Mouse (Mus musculus) spleen, adult 2 months (tissue): ENCODE results near the gene Klf7. TPM values are rescaled to one million over a fixed set of nuclear protein-coding genes. Genes with fewer than 3 reads are reported as not detected.

Experiments
- DNase-seq, 2 experiments: peaks; one replicate each; pipeline versions ENCODE4 v3.0.0 to v3.0.0-alpha.2; 2012 to 2021; ENCODE audit warnings: low spot score in 2 of 2, low read depth in 1 of 2
- H3K27ac ChIP-seq: fragments of 200-500 bp; 2 replicates; pipeline ENCODE4 v1.5.1; 2012; ENCODE audit warnings: low read length, inconsistent platforms; ENCODE audit not compliant: insufficient read depth
- H3K27me3 ChIP-seq: fragments of 200-500 bp; 2 replicates; pipeline ENCODE4 v1.6.1; 2012; ENCODE audit warnings: mild to moderate bottlenecking, moderate library complexity, low read length, inconsistent platforms; ENCODE audit not compliant: control insufficient read depth, insufficient read depth
- H3K36me3 ChIP-seq: fragments of 200-500 bp; 2 replicates; pipeline ENCODE4 v1.6.1; 2012; ENCODE audit warnings: mild to moderate bottlenecking, low read length, inconsistent platforms; ENCODE audit not compliant: control insufficient read depth, insufficient read depth
- H3K4me1 ChIP-seq: fragments of 200-500 bp; 2 replicates; pipeline ENCODE4 v1.6.1; 2011; ENCODE audit warnings: inconsistent platforms; ENCODE audit not compliant: control insufficient read depth, insufficient read depth, insufficient read length
- H3K4me3 ChIP-seq: fragments of 200-500 bp; 2 replicates; pipeline ENCODE4 v1.5.1; 2011; ENCODE audit warnings: mild to moderate bottlenecking, inconsistent platforms; ENCODE audit not compliant: insufficient read depth, insufficient read length; ENCODE audit errors: extremely low read depth
- CTCF ChIP-seq: fragments of 200-500 bp; IDR thresholded peaks from 2 replicates; pipeline ENCODE4 v1.5.1; 2011; ENCODE audit warnings: mild to moderate bottlenecking, inconsistent platforms; ENCODE audit not compliant: insufficient read depth, insufficient read length, insufficient replicate concordance; ENCODE audit errors: extremely low read depth
- POLR2A ChIP-seq: fragments of 200-500 bp; IDR thresholded peaks from 2 replicates; pipeline ENCODE4 v1.6.1; 2011; ENCODE audit warnings: low read depth, low read length, inconsistent platforms
- WGBS: fragments of 180-500 bp; shearing (Covaris S2); methylation state at CpG from one replicate; pipeline ENCODE4 v1.1.7; 2018; 5-methylcytosine and 5-hydroxymethylcytosine counted together
- polyA plus RNA-seq: library from polyadenylated mRNA; depleted of rRNA; stranded (reverse); fragments of >200 nt; gene quantifications from 2 replicates; pipeline ENCODE4 v1.2.3, GENCODE M21; 2012

The Klf7 gene
- polyA plus RNA-seq, 1 experiment: 11.5 TPM

DNA sequence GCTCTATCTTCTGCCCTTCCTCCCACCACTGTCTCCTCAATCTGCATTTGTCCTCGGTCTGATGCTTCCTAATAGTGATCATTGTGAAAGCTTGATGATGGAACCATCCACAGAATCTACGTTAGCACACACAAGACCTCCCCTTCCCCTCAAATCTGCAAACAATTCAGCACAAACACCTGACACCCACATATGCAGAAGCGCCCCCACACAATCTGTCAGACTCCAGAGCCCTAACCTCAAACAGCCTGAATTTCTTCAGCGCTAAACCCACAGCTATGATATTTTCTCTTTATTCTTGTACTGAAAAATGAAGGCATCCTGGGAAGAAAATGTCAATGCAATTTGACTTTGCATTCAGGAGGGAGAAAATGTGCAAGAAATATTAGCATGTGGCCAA, 66.1 kb downstream of the Klf7 start:
- Histone ChIP-seq H3K4me3 (no peak overlapping the region), H3K27ac (no peak overlapping the region), H3K27me3 (no peaks in the 10 kb centered on the region), H3K4me1 (no peaks in the 10 kb centered on the region), H3K36me3 (peaks cover 2% of the 10 kb centered on the region; the same call in 1 of the 2 replicates)
- TF ChIP-seq POLR2A: no peak
- no peak for TF ChIP-seq CTCF
- no peak for DNase-seq
- WGBS: 86% methylated on average over 4 of the region's 4 CpGs

DNA sequence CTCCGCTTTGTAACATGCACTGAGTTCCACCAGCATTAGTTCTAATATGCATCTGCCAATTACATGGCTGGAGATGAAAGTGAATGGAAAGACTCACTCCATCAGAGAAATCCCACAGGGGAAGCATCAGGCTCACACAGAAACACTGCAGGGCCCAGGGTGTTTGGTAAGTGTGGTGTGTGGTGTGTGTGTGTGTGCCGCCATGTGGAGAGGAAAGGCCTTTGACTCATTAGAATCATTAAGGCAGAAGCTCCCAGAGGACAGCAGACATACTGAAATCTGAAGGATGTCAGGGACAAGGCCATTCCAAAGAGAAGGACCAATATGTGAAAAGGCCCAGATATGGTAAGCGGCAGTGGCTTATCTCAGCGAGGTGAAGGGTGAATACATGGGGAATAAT, 66.9 kb downstream of the Klf7 start:
- no peak for DNase-seq
- no peak overlapping the region for H3K27ac ChIP-seq
- peaks cover 2% of the 10 kb centered on the region; the same call in 1 of the 2 replicates for H3K36me3 ChIP-seq
- no peaks in the 10 kb centered on the region for H3K27me3 ChIP-seq
- H3K4me1 ChIP-seq: no peaks in the 10 kb centered on the region
- 96% methylated on average over 4 of the region's 4 CpGs for WGBS
- TF ChIP-seq CTCF (no peak), POLR2A (no peak)
- H3K4me3 ChIP-seq: no peak overlapping the region

DNA sequence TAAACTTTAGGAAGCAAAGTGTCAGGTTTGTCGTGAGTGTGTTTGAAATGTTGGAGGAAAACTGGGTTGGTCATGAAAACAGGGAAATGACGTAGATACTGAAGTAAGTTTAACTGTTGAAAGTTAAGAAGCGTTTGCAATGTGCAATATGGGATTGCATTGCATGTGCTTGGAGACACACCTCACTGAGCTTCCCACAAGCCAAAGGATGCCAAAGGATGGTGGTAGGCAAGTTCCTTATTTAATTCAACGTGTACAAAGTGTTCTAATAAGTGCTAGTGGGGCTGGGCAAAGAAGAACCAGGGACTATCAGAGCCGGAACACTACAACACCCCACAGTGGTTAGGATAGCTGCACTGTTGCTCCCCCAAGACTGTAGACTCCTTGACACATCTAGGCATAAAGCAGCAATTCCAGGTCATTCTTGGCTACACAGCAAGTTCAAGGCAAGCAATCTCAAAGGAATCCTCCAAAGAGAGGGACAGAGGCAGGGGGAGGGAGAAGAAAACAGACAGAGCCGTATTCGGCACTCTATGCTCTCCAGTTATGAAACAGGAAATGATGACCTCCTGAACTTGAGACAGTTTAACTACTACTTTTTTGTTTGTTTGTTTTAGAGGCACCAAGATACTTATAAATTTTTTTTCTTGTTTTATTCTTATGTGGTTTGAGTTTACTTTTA, 69.9 kb downstream of the Klf7 start:
- Histone ChIP-seq H3K4me1 (peaks cover 5% of the 10 kb centered on the region; the same call in 1 of the 2 replicates), H3K4me3 (no peak overlapping the region), H3K36me3 (no peaks in the 10 kb centered on the region), H3K27me3 (no peaks in the 10 kb centered on the region), H3K27ac (no peak overlapping the region)
- 26% methylated on average over 7 of the region's 7 CpGs for WGBS
- no peak for TF ChIP-seq POLR2A
- no peak for TF ChIP-seq CTCF
- no peak for DNase-seq

DNA sequence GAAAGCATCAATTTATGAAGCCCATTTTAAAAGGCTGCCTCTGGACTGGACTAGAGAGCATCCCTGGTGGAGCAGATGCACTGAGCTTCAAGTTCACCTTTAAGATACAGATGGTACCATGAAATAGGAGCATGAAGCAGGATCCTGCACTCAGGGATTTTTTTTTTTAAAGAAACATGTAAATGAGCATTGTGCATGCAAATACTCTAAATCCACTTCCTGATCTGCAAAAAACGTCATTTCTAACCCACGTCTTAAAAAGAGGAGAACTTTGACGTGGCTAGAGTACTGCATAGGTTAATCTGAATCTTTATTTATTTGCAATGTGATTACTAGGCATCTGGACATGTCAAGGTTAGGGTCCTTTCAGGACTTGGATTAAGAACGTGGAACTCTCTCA, 73.5 kb downstream of the Klf7 start:
- H3K36me3 ChIP-seq: no peaks in the 10 kb centered on the region
- TF ChIP-seq CTCF: no peak
- TF ChIP-seq POLR2A: no peak
- H3K27me3 ChIP-seq: no peaks in the 10 kb centered on the region
- H3K4me3 ChIP-seq: no peak overlapping the region
- H3K4me1 ChIP-seq: peaks cover 5% of the 10 kb centered on the region; the same call in 1 of the 2 replicates
- 39% methylated on average over 4 of the region's 4 CpGs for WGBS
- DNase-seq: no peak
- no peak overlapping the region for H3K27ac ChIP-seq

DNA sequence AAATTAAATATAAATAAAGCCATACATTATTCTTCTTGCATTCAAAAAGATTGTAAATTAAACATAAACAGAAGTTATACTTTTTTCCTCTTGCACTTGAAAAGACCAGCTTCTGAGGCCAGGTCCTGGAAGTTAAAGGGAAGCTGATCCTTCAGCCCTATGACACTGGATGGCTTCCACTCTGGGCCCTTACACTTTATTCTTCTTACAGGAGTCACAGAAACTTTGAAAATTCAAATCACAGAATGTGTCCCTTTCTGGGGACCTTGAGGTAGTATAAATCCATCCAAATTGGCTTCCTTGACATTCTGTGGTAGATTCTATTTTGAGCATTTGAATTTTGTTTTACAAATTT, 75.3 kb downstream of the Klf7 start:
- no peak for TF ChIP-seq POLR2A
- TF ChIP-seq CTCF: no peak
- Histone ChIP-seq H3K36me3 (no peaks in the 10 kb centered on the region), H3K4me1 (peaks cover 5% of the 10 kb centered on the region; the same call in 1 of the 2 replicates), H3K4me3 (no peak overlapping the region), H3K27me3 (no peaks in the 10 kb centered on the region), H3K27ac (no peak overlapping the region)
- DNase-seq: no peak

DNA sequence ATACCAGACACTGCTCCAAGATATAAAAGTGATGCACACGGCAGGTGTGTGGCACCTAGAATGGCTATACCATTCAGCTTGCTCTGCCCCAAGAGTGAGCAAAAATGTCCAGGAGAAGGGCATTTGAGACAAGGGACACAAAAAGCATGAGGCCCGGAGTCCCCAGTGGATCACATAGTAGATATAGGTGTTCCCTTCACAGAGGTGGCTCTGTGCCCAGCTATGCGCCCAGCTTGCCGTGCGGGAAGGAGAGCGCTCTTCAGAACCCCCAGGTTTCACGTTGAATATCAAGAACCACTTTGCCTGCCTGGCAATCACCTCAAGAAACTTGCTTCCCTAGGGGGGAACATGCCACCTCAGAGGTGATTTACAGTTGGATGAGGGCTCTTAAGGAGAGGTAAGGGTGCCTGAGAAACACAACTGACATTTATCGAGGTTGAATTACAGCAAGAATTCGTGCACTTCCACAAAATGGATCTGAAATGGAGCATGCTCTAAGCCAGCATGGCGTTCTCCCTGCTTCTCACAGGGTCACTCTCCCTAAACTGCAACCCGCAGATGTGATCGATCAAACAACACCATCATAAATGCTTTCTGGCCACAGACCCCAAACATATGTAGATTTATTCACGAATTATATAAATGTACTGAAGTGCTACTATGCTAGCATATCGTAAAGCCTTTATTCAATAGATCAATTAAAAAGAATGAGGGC, 75.8 kb downstream of the Klf7 start:
- no peaks in the 10 kb centered on the region for H3K27me3 ChIP-seq
- no peak overlapping the region for H3K27ac ChIP-seq
- peaks cover 5% of the 10 kb centered on the region; the same call in 1 of the 2 replicates for H3K4me1 ChIP-seq
- no peaks in the 10 kb centered on the region for H3K36me3 ChIP-seq
- no peak for DNase-seq
- no peak overlapping the region for H3K4me3 ChIP-seq
- WGBS: 92% methylated on average over 14 of the region's 14 CpGs
- TF ChIP-seq POLR2A (no peak), CTCF (no peak)

DNA sequence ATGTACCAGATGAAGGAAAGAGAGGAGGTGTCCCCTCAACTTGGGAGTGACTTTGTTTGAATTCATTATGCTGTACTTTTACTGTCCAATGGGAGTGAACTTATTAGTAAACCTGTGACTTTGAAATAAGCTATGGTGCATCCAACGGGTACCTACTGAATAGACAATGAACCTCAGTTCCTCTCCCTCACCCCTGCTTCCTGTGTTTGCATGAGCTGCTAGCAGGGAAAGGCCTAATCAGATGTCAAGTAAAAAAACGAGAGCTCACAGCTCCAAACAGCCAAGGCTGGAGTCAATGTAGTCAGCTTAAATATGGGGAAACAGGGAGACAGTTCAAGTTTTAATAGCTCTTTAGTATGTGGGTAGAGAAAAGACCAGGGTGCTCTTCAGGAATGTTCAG, 77.5 kb downstream of the Klf7 start:
- no peak for TF ChIP-seq CTCF
- no peak for TF ChIP-seq POLR2A
- Histone ChIP-seq H3K4me1 (peaks cover 5% of the 10 kb centered on the region; the same call in 1 of the 2 replicates), H3K4me3 (no peak overlapping the region), H3K27me3 (no peaks in the 10 kb centered on the region), H3K36me3 (peaks cover 5% of the 10 kb centered on the region), H3K27ac (no peak overlapping the region)
- 12% methylated on average over 2 of the region's 2 CpGs for WGBS
- DNase-seq: no peak
